Mouse (Mus musculus): ENCODE measurements around the gene Abcc2.

GRCm38 (mm10) chr19:43784761-43785160, 2.8 kb downstream of the Abcc2 start:
- no peak for TF ChIP-seq POLR2A (IDR thresholded peaks at IDR 0.05; ENCODE audit: insufficient read depth, low read depth, low read length)
- TF ChIP-seq CTCF (IDR thresholded peaks at IDR 0.05; ENCODE audit: insufficient read depth, low read depth, low read length), result no peak

Measured in olfactory bulb, adult 2 months (tissue).